Mouse (Mus musculus): Measurements from ENCODE around the gene Rgs3.

The Rgs3 gene

DNA sequence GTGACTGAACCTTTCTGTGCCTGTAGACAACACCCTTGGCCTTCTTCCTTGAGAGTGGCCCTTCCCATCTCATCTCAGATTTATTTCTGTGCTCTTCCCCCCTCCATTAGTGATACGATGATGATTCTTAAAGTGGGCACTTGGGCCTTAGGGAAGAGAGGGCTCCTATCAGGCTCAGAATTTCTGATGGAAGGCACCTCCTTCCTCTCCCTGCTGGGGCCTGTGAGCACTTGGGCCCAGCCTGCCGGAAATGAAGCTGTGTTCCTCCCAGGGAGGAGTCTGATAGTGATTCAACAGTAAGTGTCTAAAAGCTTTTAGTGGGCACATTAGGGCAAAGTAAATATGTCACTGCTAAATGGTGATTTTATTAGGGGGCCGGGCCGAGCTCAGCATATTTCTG lies 67.7 kb downstream of the Rgs3 start:
- no peak for DNase-seq (ENCODE audit: inconsistent ontology term)

DNA sequence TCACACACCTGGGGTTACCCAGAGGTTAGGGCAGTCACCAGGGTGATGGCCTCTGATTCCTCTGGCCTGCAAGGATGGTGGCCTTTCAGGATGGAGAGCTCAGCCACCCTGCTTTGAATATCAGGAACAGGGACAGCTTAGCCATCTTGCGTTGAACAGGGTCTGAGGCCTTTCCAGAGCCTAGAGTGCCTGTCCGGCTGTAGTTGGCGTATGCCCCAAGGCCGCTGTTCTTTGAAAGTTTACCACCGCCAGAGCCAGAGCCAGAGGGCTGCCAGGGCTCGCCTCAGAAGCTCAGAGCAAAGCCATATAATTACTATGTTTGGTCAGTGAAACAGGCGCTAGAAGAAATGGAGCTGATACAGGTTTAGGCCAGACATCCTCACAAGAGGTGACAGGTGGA lies 68.9 kb downstream of the Rgs3 start:
- DNase-seq (ENCODE audit: inconsistent ontology term): no peak

DNA sequence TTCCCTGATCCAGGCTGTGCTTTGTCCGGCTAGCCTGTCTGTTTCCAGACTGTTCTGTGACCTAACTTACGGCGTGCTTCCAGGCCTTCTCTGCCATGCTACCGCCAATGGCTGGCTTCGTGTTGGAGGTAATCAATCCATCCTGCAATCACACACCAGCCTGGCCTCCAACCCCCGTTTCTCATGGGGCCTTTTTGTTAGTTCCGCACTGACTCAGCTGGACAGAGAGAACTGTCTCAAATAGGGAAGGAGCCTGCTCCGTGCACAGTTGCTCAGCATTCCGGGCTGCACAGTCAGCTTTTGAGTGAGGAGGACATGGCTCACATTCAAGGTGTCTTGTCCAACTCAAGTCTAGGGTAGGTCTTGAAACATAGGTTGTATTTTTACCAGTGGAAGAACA lies 69.8 kb downstream of the Rgs3 start:
- DNase-seq (ENCODE audit: inconsistent ontology term): no peak

DNA sequence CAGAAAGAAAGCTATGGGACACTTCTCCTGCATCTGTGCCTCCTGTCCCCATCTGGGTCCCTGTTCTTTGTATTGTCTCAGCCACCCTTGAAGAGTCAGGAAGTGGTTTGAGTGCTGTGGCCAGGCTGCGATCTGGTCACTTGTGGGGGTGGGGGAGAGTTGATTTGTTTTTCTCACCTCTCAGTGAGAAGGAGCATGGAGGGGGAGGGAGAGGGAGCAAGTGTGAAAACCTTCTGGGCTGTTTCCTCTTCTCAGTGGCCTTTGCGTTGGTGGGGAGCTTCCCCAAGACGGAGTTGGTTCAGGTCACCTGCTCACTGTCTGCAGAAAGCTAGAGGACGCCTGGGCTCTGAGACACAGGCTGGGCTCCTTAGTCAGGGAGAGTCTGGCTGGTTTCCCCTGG lies 70.3 kb downstream of the Rgs3 start:
- DNase-seq (ENCODE audit: inconsistent ontology term): no peak

DNA sequence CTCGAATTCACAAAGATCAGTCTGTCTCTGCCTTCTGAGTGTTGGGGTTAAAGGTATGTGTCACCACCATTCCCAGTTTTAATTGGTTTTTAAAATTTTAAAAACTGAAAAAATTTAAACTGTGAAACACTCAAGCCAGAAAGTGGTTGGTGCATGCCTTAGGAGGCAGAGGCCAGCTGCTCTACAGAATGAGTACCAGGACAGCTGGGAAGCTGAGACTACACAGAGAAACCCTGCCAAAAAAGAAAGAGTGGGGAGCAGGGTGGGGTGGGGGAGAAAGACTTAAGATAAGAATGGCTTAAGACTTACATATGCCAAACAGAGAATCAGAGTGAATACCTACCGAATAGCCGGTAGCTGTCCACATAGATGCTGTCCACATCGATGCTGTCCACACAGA lies 73.6 kb downstream of the Rgs3 start:
- DNase-seq (ENCODE audit: inconsistent ontology term): no peak

DNA sequence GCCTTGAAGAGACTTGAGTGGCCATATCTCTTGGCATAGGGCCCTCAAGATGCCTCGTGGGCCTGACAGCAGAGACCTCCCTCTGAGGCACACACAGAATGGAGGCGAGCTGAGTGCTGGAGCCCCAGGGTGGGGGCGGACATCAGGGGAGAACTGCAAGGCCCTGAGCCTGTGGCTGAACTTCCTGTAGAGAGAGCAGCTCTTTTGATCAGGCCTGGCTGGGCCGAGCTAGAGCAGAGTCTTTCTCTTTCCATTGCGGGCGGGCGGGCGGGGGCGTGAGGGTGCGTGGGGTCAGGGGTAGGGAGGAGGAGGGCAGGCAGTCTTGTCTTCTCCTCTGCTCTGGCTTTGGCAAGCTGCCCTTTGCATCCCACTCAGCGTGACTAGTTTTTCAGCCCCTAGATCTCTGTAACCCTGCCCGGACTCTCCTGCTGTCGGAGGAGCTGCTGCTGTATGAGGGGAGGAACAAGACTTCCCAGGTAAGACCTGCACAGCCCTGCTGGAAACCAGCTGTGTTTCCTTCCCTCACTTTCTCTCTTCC lies 74.5 kb downstream of the Rgs3 start:
- DNase-seq (ENCODE audit: inconsistent ontology term): no peak

DNA sequence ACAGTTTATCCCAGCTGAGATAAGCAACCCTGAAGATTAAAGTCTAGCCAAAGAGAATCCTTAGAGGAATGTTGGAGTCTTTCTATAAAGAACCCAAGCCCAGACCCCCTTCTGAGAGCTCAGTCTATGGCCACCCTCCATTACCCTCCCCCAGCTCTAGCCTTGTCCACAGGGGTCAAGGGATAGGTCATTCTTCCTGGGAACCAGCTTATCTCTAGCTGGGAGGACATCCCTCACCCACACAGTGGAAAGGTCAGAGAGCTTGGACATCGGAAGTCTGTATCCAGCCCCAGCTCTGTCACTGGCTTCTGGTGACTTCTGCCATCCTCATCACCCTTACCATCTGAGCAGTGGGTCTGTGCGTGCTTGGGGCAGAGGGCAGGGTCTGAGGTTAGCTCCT lies 75.2 kb downstream of the Rgs3 start:
- no peak for DNase-seq (ENCODE audit: inconsistent ontology term)

DNA sequence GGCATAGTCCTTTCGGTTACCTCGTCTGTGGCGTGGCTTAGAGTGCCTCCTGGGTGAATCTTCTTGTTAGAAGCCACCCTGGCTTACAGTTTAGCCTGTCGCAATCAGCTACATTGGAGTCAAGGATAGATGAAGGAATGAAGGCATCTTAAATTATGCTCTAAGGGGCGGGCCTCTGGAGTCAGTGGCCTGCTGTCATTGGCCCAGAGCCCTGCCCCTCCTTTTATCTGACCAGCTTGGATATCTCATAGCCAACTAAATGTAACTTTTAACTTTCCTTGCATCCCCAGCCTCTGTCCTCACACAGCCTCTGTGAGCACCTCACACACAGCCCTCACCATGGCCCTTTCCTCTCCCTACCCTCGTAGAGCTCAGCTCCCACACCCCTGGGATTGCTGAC lies 76.4 kb downstream of the Rgs3 start:
- DNase-seq (ENCODE audit: inconsistent ontology term): no peak

DNA sequence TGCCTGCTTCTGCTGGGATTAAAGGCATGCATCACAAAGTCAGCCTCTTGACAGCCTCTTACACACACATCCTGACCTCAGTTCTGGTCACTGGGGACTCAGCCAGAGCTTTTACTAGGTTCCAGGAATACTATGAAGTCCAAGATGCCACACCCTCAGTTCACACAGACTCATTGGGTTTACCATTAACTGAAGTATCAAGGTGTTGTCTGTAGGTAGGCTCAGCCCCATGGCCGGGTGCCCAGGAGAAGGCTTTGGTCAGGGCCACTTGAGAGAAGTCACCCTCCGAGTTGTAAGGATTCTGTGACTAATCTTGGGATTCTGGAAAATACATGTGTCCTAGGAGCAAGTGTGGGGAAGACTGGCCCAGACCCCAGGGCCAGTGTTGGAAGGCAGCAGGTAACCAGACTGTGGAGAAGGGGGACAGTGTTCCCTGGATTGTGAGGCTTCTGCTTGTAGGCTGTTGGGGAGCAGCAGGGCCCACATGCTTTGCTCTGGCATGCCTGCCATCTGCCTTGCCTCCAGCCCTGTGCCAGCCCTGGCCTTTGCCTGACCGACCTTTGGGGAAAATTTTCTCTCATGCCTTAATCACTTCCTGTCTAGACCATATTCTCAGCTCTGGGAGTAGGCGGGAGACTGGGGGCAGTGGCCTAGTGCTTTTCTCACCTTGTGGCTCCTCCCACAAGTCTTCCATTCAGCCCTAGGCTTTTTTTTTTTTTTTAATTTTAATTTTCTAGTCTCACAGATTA lies 78.4 kb downstream of the Rgs3 start:
- no peak for DNase-seq (ENCODE audit: inconsistent ontology term)

DNA sequence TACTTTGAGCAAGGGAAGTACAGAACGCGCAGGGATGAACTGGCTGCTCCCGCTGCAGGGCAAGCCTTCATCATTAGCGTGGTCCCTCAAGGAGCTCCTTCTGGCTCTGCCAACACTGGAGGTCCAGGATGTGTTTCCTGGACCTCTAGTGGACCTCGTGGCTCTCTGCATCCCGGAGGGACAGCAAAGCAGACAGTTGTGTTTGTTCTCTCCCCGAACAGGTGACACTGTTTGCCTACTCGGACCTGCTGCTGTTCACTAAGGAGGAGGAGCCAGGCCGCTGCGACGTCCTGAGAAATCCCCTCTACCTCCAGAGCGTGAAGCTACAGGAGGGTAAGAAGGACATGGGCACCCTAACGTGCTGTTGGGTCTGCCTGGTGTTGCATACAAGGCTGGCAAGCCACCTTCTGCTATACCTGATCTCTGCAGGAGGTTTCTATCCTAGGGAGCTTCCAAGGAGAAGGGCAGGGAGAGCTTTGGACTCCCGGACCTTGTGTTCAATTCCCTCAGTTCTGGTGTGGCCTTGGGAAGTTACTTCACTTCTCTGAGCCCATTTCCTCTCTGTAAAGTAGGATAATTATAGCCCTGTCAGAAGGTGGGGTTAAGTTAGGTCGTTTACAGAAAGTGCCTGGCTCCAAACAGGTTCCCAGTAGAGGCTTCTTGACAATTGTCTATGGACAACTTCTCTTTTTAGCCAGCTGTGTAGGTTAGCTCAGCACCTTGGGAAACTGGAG lies 81.0 kb downstream of the Rgs3 start:
- DNase-seq (ENCODE audit: inconsistent ontology term): no peak

DNA sequence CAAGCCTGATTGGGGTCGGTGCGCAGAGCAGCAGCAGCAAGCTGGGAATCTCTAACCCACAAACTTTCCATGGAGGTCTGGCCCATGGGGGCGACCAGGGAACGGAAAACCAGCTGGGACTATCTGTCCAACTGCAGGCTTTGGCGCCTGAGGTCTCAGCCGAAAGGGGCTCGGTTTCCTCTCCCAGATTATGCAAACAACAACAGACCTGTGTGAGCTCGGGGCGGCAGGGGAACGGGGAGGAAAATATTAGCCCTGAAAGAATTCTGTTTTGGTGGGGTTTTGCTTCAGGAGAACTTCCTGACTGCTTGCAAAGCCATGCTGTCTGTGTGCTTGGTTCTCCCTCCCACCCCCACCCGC lies 81.6 kb downstream of the Rgs3 start:
- no peak for DNase-seq (ENCODE audit: inconsistent ontology term)

DNA sequence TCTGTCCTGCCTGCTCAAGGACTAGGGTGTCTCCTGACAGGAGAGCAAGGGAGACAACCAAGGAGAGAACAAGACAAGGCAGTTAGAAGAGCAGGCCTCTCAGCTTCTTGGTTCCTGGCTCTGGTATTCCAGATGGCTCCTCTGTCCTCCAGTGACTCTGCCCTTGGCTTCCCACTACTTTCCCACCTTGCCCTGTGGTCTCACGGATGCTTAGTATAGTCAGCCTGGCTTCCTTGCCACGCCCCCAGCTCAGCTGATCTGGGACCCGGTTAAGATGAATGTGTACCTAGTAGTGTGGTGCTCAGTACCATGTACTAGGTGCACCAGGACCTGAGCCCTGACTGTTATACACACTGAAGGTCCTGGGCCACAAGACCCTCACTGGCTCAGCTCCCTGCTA lies 82.0 kb downstream of the Rgs3 start:
- DNase-seq (ENCODE audit: inconsistent ontology term): no peak

DNA sequence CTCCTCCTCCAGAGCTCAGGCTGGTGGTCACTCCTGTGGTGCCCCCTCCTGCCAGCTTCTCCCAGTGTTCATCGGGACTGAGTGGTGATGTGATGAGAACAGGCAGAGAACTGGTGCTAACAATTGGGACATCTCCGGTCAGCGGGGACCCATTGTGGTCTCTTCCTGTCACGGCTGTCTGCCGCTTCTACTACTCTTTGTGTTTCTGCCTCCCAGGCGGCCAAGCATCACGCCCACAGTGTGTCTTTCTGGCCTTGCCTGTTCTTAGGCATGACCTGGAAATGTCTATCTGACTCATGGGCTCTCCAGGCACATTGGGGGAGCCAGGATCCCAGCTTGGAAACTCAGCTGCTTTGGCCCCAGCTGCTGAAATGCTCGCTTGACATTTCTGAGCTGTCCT lies 83.8 kb downstream of the Rgs3 start:
- DNase-seq (ENCODE audit: inconsistent ontology term): peak; percentile 81

DNA sequence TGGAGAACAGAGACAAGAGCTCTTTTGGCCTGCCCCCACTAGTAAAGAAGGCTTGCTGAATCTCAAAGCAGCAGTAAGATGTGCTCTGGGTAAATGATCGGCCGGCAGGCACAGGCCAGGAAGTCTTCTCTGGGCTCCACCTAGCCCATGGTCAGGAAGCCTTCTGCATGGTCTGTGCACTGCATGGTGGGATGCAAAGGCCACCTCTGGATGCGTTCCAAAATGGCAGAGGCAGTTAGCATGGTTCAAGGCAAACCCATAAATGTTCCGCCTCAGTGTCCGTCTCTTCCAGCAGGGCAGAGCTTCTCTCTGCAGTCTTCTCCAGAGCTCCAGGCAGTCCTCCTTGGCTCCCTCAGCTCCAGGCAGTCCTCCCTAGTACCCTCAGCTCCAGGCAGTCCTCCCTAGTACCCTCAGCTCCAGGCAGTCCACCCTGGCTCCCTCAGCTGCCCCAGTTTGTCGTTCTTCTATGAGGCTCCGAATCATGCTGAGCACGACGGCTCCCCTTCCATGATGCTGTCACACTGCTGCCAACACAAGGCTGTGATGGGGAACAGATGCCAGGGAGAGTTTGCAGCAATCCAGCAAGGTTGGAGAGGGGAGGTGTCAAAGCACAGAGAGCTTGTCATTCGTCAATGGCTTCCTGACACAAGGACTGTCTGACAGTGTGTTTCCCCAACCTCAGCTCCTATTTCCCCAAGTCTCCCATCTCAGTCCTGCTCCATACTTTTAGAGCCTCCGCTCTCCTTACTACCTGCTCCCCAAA lies 84.6 kb downstream of the Rgs3 start:
- no peak for DNase-seq (ENCODE audit: inconsistent ontology term)

DNA sequence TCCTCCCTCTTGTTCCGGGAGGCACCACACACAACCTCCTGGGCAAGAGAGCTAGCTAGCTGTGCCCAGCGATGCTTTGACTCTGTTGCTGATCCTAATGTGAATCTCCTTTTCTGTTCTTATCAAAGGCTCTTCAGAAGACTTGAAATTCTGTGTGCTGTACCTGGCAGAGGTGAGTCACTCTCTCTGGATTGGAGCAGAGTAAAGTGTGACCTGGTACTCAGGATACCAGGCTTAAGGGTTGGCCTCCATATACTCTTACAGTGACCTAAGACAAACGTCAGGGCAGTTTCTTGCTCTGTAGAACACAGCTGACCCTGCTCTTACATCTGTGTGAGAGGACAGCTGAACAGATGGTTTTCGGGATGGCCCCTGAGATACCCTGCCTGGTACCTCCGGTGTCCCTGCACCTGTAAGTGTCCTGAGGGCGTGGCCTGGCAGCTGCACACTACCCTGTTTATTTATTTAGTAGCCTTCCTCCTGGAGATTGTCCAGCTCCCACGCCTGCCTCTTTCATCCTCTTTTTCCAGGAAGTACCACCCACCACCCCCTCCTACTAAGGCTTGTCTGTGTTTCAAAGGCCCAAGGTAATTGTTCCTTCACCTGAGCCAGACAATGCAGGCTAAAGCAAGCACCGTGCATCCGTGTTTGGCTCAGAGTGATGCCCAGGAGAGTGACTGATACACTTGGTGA lies 87.1 kb downstream of the Rgs3 start:
- DNase-seq (ENCODE audit: inconsistent ontology term): no peak

DNA sequence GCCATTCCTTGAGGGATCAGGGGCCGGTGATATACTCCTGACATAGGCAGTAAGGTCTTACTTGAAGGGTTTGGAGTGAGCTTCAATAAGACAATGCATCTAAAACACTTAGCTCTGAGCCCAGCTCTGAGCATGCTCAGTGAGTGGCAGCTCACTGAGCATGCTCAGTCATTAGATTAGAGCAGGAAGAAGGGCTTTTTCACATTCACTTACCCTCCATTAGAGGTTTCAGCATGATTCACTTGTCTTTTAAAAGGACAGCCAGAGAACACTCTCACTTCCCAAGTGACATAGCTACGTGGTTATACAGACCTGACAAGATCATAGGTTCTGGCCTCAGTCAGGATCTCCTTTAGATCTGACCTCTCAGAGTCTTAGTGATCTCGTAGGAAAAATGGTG lies 89.2 kb downstream of the Rgs3 start:
- DNase-seq (ENCODE audit: inconsistent ontology term): no peak

DNA sequence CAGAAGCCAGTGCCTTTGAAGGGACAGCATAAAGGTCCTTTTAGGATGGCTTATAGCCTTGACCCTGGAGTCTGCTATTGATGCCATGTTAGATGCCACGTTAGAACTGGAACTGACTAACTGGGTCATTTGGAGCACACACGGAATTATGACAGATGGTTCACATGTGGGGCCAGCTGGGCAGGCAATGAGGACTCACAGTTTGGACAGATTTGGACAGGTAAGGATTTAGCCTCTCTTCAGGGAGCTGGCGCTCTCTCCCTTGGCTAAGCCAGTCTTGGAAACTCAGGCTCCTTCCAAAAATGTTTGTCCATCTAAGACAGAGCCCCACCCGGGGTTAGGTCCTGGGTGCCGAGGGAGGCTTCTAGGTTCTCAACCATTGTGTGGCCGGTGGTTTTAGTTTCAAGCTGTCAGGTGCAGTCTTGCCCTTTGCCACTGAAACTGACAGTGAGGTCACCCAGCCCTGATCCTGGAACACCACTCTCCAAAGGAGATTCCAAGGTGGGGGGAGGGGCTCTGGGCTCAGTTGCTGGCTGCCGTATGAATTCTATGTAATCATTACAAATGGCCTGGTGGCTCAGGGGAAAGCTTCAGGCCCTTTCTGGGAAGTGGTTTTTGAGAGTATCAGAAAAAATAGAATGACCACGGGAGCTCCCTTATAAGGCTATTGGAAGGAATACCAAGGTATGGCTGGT lies 90.0 kb downstream of the Rgs3 start:
- DNase-seq (ENCODE audit: inconsistent ontology term): no peak

DNA sequence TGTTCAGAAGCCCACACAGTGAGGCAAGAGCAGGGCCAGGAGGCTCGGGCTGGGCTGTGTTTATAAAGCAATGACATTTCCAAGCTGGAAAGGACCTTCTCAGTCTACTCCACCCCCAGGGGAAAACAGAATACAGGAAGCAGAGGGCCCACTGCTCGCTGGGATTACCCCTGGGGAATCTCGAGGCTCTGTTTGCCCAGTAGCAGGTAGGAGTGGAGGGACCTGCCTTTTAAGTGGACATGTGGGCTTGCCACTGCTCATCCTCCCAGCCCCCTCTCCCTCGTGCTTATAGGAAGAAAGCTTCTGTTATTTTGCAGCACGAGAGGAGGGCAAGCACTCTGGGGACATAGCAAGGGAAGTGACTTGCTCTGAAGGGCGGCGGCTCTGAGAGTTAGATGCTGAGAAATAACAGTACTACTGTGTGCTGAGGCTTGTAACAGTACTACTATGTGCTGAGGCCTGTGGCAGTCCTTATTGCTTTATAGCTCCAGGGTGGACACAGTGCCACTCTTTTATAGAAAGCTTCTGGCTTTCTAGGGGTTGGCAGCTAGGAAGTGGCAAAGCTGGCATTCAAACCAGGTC lies 91.6 kb downstream of the Rgs3 start:
- no peak for DNase-seq (ENCODE audit: inconsistent ontology term)

DNA sequence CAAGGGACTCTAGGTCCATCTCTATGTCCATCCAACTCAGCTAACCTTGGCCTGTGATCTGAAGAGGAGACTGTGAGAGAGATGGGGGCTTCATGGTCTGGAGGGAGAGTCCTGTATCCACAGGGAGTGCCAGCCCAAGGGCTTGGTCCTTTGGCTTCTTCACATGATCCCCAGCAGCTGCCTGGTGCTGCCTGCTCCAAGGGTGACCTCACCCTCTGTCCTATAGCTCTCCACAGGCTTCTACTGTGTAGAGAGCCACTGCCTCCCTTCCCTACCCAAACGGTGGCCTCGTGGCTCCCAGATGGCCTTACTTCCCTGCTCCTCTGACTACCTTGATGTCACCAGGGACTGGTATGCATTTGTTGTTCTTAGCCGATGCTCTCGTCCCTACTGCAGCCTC lies 92.6 kb downstream of the Rgs3 start:
- DNase-seq (ENCODE audit: inconsistent ontology term): no peak

DNA sequence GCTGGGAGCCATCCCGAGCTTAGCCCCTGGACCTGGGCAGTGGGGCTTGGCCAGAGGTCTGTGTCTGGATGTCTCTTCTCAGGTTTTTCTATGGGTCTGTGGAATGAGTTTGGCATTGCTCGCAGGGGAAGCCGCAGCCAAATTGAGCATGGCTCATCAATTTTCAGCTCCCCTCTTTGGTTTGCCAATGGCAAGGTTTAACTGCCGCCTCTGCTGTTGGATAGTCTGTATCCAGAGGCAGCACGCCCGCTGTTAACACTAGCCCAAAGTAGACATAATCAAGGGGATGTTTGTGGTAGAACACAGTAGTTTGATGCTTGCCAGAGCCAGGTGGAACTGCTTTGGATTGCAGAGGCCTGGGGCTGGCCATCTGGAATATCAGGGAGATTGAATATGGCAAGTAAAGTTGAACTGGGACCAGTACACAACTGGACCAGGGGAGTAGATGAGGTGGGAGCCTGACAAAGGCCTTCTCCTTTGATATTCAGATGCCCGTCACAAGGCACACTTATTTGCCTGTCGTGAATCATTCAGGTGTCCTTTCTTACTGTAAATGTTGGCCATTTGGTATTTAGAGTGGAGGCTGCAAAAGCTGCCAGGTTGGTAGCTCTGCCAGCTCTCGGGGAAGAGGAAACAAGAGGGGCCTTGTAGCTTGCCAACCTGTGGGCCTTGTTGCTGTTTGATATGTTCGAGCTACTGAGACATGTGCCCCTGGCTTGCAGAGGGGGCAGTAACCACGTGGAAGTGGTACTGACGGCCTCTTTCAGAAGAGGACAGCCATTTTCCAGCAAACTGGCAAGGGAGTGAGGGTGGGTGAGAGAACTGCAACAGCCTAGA lies 93.5 kb downstream of the Rgs3 start:
- DNase-seq (ENCODE audit: inconsistent ontology term): no peak

Data from Muller cell, postnatal 12 days (primary cell).